Mouse (Mus musculus): ENCODE results near the gene Clns1a.

Clns1a gene

GRCm38 (mm10) chr7:97696506-97697254 is at the start of gene Clns1a:
Gene Clns1a (plus strand): TSS chr7:97696634.
- DNase-seq (ENCODE audit: low spot score in 2 of 2), result peak; percentile 88 to 93

GRCm38 (mm10) chr7:97647656-97648055 is 48.8 kb upstream of the Clns1a start:
- DNase-seq (ENCODE audit: low spot score in 2 of 2), result no peak

- DNase-seq (ENCODE audit: low spot score in 2 of 2), result no peak
Measured at GRCm38 (mm10) chr7:97650729-97651128, 45.7 kb upstream of the Clns1a start.

- DNase-seq (ENCODE audit: low spot score in 2 of 2), result no peak
Measured at GRCm38 (mm10) chr7:97656144-97656543, 40.3 kb upstream of the Clns1a start.

GRCm38 (mm10) chr7:97661634-97662033 is 34.8 kb upstream of the Clns1a start:
- DNase-seq (ENCODE audit: low spot score in 2 of 2), result no peak

- DNase-seq (ENCODE audit: low spot score in 2 of 2), result no peak
Measured at GRCm38 (mm10) chr7:97679239-97679638, 17.2 kb upstream of the Clns1a start.

GRCm38 (mm10) chr7:97687831-97688230 is 8.6 kb upstream of the Clns1a start:
- DNase-seq (ENCODE audit: low spot score in 2 of 2), result no peak

GRCm38 (mm10) chr7:97695441-97695840 is 993 bp upstream of the Clns1a start:
- DNase-seq (ENCODE audit: low spot score in 2 of 2), result no peak

- no peak for DNase-seq (ENCODE audit: low spot score in 2 of 2)
Measured at GRCm38 (mm10) chr7:97696133-97696505, 315 bp upstream of the Clns1a start.

GRCm38 (mm10) chr7:97700173-97700572 is 3.7 kb downstream of the Clns1a start:
- no peak for DNase-seq (ENCODE audit: low spot score in 2 of 2)

- no peak for DNase-seq (ENCODE audit: low spot score in 2 of 2)
Measured at GRCm38 (mm10) chr7:97701106-97701505, 4.7 kb downstream of the Clns1a start.

- DNase-seq (ENCODE audit: low spot score in 2 of 2), result no peak
Measured at GRCm38 (mm10) chr7:97707123-97707522, 10.7 kb downstream of the Clns1a start.

GRCm38 (mm10) chr7:97707809-97708208 is 11.4 kb downstream of the Clns1a start:
- DNase-seq (ENCODE audit: low spot score in 2 of 2), result no peak

- DNase-seq (ENCODE audit: low spot score in 2 of 2), result no peak
Measured at GRCm38 (mm10) chr7:97709204-97709603, 12.8 kb downstream of the Clns1a start.

- DNase-seq (ENCODE audit: low spot score in 2 of 2), result no peak
Measured at GRCm38 (mm10) chr7:97714651-97715050, 18.2 kb downstream of the Clns1a start.

- DNase-seq (ENCODE audit: low spot score in 2 of 2), result no peak
Measured at GRCm38 (mm10) chr7:97717326-97717725, 20.9 kb downstream of the Clns1a start.

GRCm38 (mm10) chr7:97719078-97719477 is 22.6 kb downstream of the Clns1a start:
- no peak for DNase-seq (ENCODE audit: low spot score in 2 of 2)

GRCm38 (mm10) chr7:97720109-97720508 is 23.7 kb downstream of the Clns1a start:
- no peak for DNase-seq (ENCODE audit: low spot score in 2 of 2)

- DNase-seq (ENCODE audit: low spot score in 2 of 2), result no peak
Measured at GRCm38 (mm10) chr7:97722278-97722918, 26.0 kb downstream of the Clns1a start.

GRCm38 (mm10) chr7:97723646-97724538 is 27.5 kb downstream of the Clns1a start:
- no peak for DNase-seq (ENCODE audit: low spot score in 2 of 2)

GRCm38 (mm10) chr7:97725401-97725800 is 29.0 kb downstream of the Clns1a start:
- no peak for DNase-seq (ENCODE audit: low spot score in 2 of 2)

- DNase-seq (ENCODE audit: low spot score in 2 of 2), result no peak
Measured at GRCm38 (mm10) chr7:97726080-97726479, 29.6 kb downstream of the Clns1a start.
